Mouse (Mus musculus) brain, embryonic 14.5 days (tissue): Measurements from ENCODE around the gene Stx5a. TPM values are rescaled to one million over a fixed set of nuclear protein-coding genes. Genes with fewer than 3 reads are reported as not detected.
"Not testable (repeated sequence)": the region's sequence is repeated elsewhere in the genome, so short reads cannot be mapped to it uniquely, and the experiment has no call there.

Experiments used
- DNase-seq: peaks from one replicate; pipeline ENCODE4 v3.0.0-alpha.2; 2011; ENCODE audit warnings: low read depth
- CTCF ChIP-seq: fragments of 200-500 bp; IDR thresholded peaks from 2 replicates; pipeline ENCODE4 v1.5.1; 2012; ENCODE audit warnings: inconsistent platforms, mild to moderate bottlenecking, moderate library complexity, borderline replicate concordance; ENCODE audit not compliant: insufficient read depth, insufficient read length; ENCODE audit errors: extremely low read depth
- POLR2A ChIP-seq: fragments of 200-500 bp; IDR thresholded peaks from 2 replicates; pipeline ENCODE4 v1.6.1; 2012; ENCODE audit warnings: mild to moderate bottlenecking, inconsistent platforms, borderline replicate concordance; ENCODE audit not compliant: poor library complexity, insufficient read depth, insufficient read length, severe bottlenecking; ENCODE audit errors: extremely low read depth
- polyA plus RNA-seq: library from polyadenylated mRNA; depleted of rRNA; stranded (reverse); fragments of >200 nt; gene quantifications from 2 replicates; pipeline ENCODE4 v1.2.3, GENCODE M21; 2012

Stx5a gene
- polyA plus RNA-seq, 1 experiment, result 117 TPM

GRCm38 (mm10) chr19:8710057-8710456 lies 31.2 kb upstream of the Stx5a start:
- peak; percentile 53 for DNase-seq
- TF ChIP-seq POLR2A (no peak), CTCF (no peak)

GRCm38 (mm10) chr19:8711506-8711905 lies 29.7 kb upstream of the Stx5a start:
- DNase-seq, result no peak
- TF ChIP-seq CTCF (no peak), POLR2A (no peak)

GRCm38 (mm10) chr19:8711949-8712869 lies 29.0 kb upstream of the Stx5a start:
- TF ChIP-seq POLR2A, result no peak
- no peak for TF ChIP-seq CTCF
- DNase-seq, result no peak

GRCm38 (mm10) chr19:8712870-8713305 lies 28.3 kb upstream of the Stx5a start:
- 0 out of 2 replicates have a peak, but pooled peaks have one; percentile 11 for TF ChIP-seq POLR2A
- no peak for TF ChIP-seq CTCF
- DNase-seq, result peak; percentile 93

DNA sequence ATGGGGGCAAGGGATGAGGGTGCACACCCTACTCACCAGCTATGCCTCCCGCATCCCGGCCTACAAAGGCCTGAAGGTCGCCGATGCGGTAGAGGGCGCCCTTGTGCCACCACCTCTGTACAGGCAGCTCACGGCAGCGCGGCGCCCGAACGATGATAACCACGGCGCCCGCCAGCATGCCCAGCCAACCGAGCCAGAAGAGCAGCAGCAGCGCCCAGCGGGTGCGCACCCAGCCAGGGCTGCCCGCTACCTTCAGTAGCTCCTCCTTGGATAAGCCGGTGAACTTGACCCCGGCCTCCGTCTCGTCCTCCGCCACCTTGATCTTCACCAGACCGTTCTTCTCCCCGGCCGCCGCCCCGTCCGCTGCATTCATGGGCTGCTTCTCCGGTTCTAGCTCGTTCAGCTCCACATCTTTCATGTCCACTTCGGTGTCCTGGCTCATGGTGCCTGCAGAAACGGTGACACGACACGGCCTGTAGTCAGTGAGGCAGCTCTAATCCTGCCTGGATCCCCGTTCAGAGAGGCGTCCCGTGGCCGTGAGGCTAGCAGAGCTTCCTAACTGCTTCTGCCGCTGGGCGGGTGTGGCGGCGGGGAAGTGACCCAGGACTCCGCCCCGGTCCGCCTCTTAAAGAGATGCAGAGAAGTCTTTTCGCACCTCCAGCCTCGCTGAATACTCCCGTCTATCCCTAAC lies 27.8 kb upstream of the Stx5a start:
- TF ChIP-seq POLR2A (peak; percentile 60; the same call in 1 of the 2 replicates), CTCF (peak; percentile 69)
- peak; percentile 96 for DNase-seq

- TF ChIP-seq CTCF, result no peak
- TF ChIP-seq POLR2A, result no peak
- no peak for DNase-seq
These were observed 27.1 kb upstream of the Stx5a start for GRCm38 (mm10) chr19:8713997-8714652.

GRCm38 (mm10) chr19:8714653-8715481 lies 26.3 kb upstream of the Stx5a start:
- no peak for TF ChIP-seq CTCF
- TF ChIP-seq POLR2A, result no peak
- no peak for DNase-seq

DNA sequence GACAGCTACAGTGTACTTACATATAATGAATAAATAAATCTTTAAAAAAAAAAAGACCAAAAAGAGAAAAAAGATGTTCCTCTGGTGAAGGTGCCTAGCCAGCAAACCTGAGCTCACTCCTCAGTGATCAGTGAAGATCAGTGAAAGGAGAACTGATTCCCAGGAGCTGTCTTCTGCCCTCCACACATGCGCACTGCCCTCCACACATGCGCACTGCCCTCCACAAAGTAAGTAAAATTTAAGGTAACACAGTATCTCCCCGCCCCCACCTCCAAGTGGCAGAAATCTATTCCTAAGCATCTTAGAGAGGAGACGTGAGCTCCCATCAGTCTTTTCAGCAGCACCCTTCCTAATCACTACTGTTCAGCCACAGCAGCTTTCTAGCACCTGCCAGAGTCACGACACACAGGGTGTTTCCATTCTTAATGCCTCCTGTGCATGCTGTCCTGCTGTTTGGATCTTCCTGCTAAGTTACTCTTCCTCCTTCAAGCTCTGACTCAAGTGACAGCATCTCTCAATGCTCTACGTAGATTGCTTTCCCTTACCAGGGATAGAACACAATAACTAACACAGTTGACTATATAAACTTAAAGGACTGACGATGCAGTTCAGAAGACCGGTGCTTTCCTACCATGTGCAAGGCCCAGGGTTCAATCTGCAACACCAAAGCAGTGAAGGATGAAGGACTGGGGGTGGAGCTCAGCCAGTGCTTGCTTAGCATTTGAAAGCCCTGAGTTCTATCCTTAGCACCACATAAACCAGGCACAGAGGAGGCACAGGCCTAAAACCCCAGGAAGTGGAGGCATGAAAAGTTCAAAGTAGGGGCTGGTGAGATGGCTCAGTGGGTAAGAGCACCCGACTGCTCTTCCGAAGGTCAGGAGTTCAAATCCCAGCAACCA lies 25.1 kb upstream of the Stx5a start:
- TF ChIP-seq CTCF (no peak), POLR2A (no peak)
- DNase-seq, result no peak

- DNase-seq, result no peak
- TF ChIP-seq CTCF (no peak), POLR2A (no peak)
These were observed 24.3 kb upstream of the Stx5a start for GRCm38 (mm10) chr19:8716767-8717475.

GRCm38 (mm10) chr19:8718357-8718756 lies 22.9 kb upstream of the Stx5a start:
- DNase-seq, result peak; percentile 83
- no peak for TF ChIP-seq POLR2A
- peak; percentile 74; the same call in 1 of the 2 replicates for TF ChIP-seq CTCF

DNA sequence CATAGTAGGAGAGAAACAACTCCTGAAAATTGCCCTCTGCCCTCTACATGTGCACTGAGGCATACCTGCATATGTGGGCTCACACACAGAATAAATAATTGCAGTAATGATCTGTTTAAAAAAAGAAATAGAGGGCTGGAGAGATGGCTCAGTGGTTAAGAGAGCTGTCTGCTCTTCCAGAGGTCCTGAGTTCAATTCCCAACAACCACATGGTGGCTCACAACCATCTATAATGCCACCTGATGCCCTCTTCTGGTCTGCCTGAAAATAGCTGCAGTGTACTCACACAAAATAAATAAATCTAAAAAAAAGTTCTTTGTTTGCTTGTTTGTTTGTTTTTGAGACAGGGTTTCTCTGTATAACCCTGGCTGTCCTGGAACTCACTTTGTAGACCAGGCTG lies 22.2 kb upstream of the Stx5a start:
- not testable (repeated sequence) for DNase-seq
